Mouse (Mus musculus): ENCODE results near the gene Gm2310. TPM values are rescaled to one million over a fixed set of nuclear protein-coding genes. Genes with fewer than 3 reads are reported as not detected.

The Gm2310 gene
- not detected for total RNA-seq (2023)

DNA sequence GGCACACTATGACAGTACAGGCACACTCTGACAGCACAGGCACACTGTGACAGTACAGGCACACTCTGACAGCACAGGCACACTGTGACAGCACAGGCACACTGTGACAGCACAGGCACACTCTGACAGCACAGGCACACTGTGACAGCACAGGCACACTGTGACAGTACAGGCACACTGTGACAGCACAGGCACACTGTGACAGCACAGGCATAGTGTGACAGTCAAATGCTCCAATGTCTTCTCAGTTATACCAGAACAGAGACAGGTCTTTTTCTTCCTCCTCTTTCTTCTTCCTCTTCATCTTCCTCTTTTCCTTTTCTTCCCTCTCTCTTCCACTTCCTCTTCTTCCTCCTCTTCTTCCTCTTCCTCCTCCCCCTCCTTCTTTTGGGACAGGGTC lies at the start of gene Gm2310:
Gene Gm2310 (minus strand): TSS at position 101 of the 400 bp plus-strand sequence.

Other genes starting within 250 kb of the Gm2310 start
- gene Nipbl, start 75.5 kb downstream of the Gm2310 start, total RNA-seq (2023) = 108 TPM
- gene Slc1a3, start 190.8 kb upstream of the Gm2310 start, total RNA-seq (2023) = 3.0 TPM

Measured in CD4-positive naive resting alpha-beta T cell, adult 57 days (primary cell).